Mouse (Mus musculus): ENCODE results near the gene Gm49387. TPM values are rescaled to one million over a fixed set of nuclear protein-coding genes. Genes with fewer than 3 reads are reported as not detected.

Gene Gm49387
- polyA plus RNA-seq, 1 experiment from 2014 or later, result not detected

DNA sequence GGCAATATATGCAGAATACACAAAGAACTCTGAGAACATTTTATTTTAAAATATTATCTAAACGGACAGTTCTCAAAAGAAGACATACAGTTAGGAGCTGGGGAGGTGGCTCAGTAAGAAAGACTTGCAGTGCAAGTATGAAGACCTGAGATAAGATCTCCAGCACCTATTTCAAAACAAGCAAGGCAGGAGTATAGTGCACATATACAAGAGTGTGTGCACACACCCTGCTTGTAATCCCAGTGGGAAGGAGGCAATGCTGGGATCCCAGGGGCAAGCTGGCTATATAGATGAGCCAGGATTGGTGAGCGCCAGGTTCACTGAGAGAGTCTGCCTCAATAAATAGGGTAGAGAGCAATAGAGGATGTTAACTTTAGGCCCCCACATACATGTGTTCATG lies 124.8 kb downstream of the Gm49387 start:
- WGBS, result 93% methylated on average over 2 of the region's 2 CpGs
- Histone ChIP-seq H3K4me1 (ENCODE audit: control insufficient read depth, insufficient read depth, low read length) (no peaks in the 10 kb centered on the region), H3K27me3 (ENCODE audit: control insufficient read depth, insufficient read depth, low read length) (no peaks in the 10 kb centered on the region), H3K36me3 (ENCODE audit: control insufficient read depth, insufficient read depth, low read length) (no peaks in the 10 kb centered on the region; the same call in 1 of the 2 replicates), H3K9ac (replicated peaks; ENCODE audit: low read length) (no peak overlapping the region), H3K27ac (replicated peaks; ENCODE audit: low read depth, low read length) (no peak overlapping the region), H3K4me2 (ENCODE audit: low read length) (no peak overlapping the region), H3K9me3 (ENCODE audit: control insufficient read depth, low read length) (peaks cover 8% of the 10 kb centered on the region; the same call in 1 of the 2 replicates), H3K4me3 (replicated peaks; ENCODE audit: low read depth, low read length) (no peak overlapping the region)
- DNase-seq, result no peak
- no peak for ATAC-seq (ENCODE audit: low FRiP score, low TSS enrichment)

DNA sequence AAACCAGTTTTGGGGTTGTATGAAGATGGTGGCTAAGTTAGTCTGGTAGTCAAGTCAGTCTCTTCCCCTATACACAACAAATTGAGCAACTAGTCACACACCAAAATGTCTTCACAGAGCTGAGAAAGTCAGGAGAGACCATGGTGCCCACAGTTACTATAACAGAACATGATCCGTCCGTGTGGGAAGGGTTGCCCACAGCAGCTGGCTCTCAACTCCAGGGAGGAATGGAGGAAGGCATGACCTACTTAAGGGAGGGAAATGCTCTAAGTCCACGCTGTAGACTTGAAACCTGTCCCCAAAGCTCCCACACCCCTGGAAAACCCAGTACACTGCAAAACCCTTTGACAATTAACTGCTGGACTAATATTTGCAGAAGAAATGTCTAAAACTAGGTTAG lies 130.4 kb downstream of the Gm49387 start:
- ATAC-seq (ENCODE audit: low FRiP score, low TSS enrichment) (no peak), DNase-seq (no peak)
- Histone ChIP-seq H3K4me2 (ENCODE audit: low read length) (no peak overlapping the region), H3K4me1 (ENCODE audit: control insufficient read depth, insufficient read depth, low read length) (no peaks in the 10 kb centered on the region), H3K9me3 (ENCODE audit: control insufficient read depth, low read length) (peaks cover 8% of the 10 kb centered on the region; the same call in 1 of the 2 replicates), H3K27me3 (ENCODE audit: control insufficient read depth, insufficient read depth, low read length) (no peaks in the 10 kb centered on the region), H3K36me3 (ENCODE audit: control insufficient read depth, insufficient read depth, low read length) (peaks cover 50% of the 10 kb centered on the region), H3K4me3 (replicated peaks; ENCODE audit: low read depth, low read length) (no peak overlapping the region), H3K9ac (replicated peaks; ENCODE audit: low read length) (no peak overlapping the region), H3K27ac (replicated peaks; ENCODE audit: low read depth, low read length) (no peak overlapping the region)
- 92% methylated on average over 3 of the region's 3 CpGs for WGBS

DNA sequence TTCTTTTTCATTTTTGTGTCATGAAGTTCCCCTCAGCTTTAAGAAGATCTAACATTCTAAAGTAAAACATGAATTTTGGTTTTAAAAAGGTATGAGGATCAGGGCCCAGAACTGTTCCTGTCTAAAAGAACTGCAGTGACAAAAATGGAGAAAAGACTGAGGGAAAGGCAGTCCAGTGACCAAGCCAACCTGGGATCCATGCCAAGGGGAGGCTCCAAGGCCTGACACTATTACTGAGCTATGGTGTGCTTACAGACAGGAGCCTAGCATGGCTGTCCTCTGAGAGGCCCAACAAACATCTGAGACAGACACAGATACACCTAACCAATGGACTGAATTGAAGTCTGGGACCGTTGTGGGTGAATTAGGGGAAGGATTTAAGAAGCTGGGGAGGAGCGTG lies 130.8 kb downstream of the Gm49387 start:
- peaks cover 54% of the 10 kb centered on the region for H3K36me3 ChIP-seq (ENCODE audit: control insufficient read depth, insufficient read depth, low read length)
- no peak overlapping the region for H3K4me2 ChIP-seq (ENCODE audit: low read length)
- H3K4me1 ChIP-seq (ENCODE audit: control insufficient read depth, insufficient read depth, low read length), result no peaks in the 10 kb centered on the region
- 95% methylated on average over 2 of the region's 2 CpGs for WGBS
- no peak overlapping the region for H3K9ac ChIP-seq (replicated peaks; ENCODE audit: low read length)
- H3K9me3 ChIP-seq (ENCODE audit: control insufficient read depth, low read length), result peaks cover 8% of the 10 kb centered on the region; the same call in 1 of the 2 replicates
- no peak overlapping the region for H3K4me3 ChIP-seq (replicated peaks; ENCODE audit: low read depth, low read length)
- ATAC-seq (ENCODE audit: low FRiP score, low TSS enrichment) (no peak), DNase-seq (peak; percentile 17)
- no peaks in the 10 kb centered on the region for H3K27me3 ChIP-seq (ENCODE audit: control insufficient read depth, insufficient read depth, low read length)
- no peak overlapping the region for H3K27ac ChIP-seq (replicated peaks; ENCODE audit: low read depth, low read length)

DNA sequence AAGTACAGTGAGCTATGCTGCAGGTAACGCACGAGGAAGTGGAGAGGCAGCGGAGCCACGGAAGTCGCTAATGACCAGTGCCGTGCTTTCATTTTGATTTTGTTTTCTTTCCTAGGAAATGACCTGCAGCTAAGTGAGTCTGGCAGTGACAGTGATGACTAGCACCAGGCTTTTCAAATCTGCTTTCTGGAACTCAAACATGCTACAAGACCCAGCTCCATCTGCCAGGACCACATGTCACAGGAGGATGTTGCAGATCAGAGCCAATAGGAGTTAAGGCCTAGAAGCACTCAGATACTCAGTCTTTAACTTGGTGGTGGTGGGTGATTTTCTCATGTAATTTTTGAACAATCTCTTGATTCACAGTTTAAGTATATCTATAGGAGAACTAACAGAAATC lies 134.2 kb downstream of the Gm49387 start:
- Histone ChIP-seq H3K36me3 (ENCODE audit: control insufficient read depth, insufficient read depth, low read length) (peaks cover 88% of the 10 kb centered on the region), H3K9me3 (ENCODE audit: control insufficient read depth, low read length) (no peaks in the 10 kb centered on the region), H3K9ac (replicated peaks; ENCODE audit: low read length) (no peak overlapping the region), H3K27ac (replicated peaks; ENCODE audit: low read depth, low read length) (no peak overlapping the region), H3K4me3 (replicated peaks; ENCODE audit: low read depth, low read length) (no peak overlapping the region), H3K4me2 (ENCODE audit: low read length) (no peak overlapping the region), H3K4me1 (ENCODE audit: control insufficient read depth, insufficient read depth, low read length) (no peaks in the 10 kb centered on the region), H3K27me3 (ENCODE audit: control insufficient read depth, insufficient read depth, low read length) (no peaks in the 10 kb centered on the region)
- ATAC-seq (ENCODE audit: low FRiP score, low TSS enrichment) (no peak), DNase-seq (no peak)
- 98% methylated on average over 6 of the region's 6 CpGs for WGBS

DNA sequence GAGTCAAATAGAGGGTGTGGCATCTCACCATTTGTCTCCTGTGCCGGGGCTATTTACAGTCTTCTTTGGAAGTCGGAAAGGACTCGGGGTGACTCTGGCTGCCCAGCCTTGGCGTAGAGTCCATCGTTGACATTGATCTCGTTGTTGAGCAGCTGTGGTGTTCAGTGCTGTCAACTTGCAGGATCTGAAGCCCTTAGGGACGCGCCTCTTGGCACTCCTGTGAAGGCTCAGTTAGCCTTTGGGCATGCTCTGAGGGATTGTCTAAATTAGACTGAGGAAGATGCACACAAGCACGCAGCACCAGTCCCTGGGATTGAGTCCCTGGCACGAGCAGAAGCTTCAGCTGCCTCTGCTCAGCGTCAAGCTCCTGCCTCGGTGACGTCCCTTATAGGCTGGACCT lies 137.3 kb downstream of the Gm49387 start:
- no peaks in the 10 kb centered on the region for H3K4me1 ChIP-seq (ENCODE audit: control insufficient read depth, insufficient read depth, low read length)
- H3K27me3 ChIP-seq (ENCODE audit: control insufficient read depth, insufficient read depth, low read length), result no peaks in the 10 kb centered on the region
- H3K36me3 ChIP-seq (ENCODE audit: control insufficient read depth, insufficient read depth, low read length), result peaks cover 93% of the 10 kb centered on the region
- no peak overlapping the region for H3K9ac ChIP-seq (replicated peaks; ENCODE audit: low read length)
- no peak for DNase-seq
- H3K27ac ChIP-seq (replicated peaks; ENCODE audit: low read depth, low read length), result no peak overlapping the region
- no peak for ATAC-seq (ENCODE audit: low FRiP score, low TSS enrichment)
- no peaks in the 10 kb centered on the region for H3K9me3 ChIP-seq (ENCODE audit: control insufficient read depth, low read length)
- H3K4me3 ChIP-seq (replicated peaks; ENCODE audit: low read depth, low read length), result no peak overlapping the region
- 96% methylated on average over 13 of the region's 13 CpGs for WGBS
- no peak overlapping the region for H3K4me2 ChIP-seq (ENCODE audit: low read length)

Other genes with a start within 250 kb of the Gm49387 start
- gene Sh3bp5, start 204.8 kb downstream of the Gm49387 start, polyA plus RNA-seq (2014; fragmentation: Nextera tagmentation; extraction: Ambion mirVana), result 40.0 and 82.4 TPM in 2 replicates
- gene Eaf1, start 146.5 kb downstream of the Gm49387 start, polyA plus RNA-seq (2014; fragmentation: Nextera tagmentation; extraction: Ambion mirVana), result 7.0 and 10.8 TPM in 2 replicates
- gene Mettl6, start 145.8 kb downstream of the Gm49387 start, polyA plus RNA-seq (2014; fragmentation: Nextera tagmentation; extraction: Ambion mirVana), result 37.3 and 55.2 TPM in 2 replicates
- not detected in 2 replicates for gene Colq, start 49.5 kb downstream of the Gm49387 start, polyA plus RNA-seq (2014; fragmentation: Nextera tagmentation; extraction: Ambion mirVana)
- 11.7 and 11.9 TPM in 2 replicates for gene Btd, start 150 bp upstream of the Gm49387 start, polyA plus RNA-seq (2014; fragmentation: Nextera tagmentation; extraction: Ambion mirVana)
- 5.6 and 8.0 TPM in 2 replicates for gene Hacl1, start 408 bp upstream of the Gm49387 start, polyA plus RNA-seq (2014; fragmentation: Nextera tagmentation; extraction: Ambion mirVana)
- 10.1 and 15.3 TPM in 2 replicates for gene Ankrd28, start 189.8 kb upstream of the Gm49387 start, polyA plus RNA-seq (2014; fragmentation: Nextera tagmentation; extraction: Ambion mirVana)